Mouse (Mus musculus) left cerebral cortex, adult 8-10 months (tissue): ENCODE results near the gene Clec2i. TPM values are rescaled to one million over a fixed set of nuclear protein-coding genes. Genes with fewer than 3 reads are reported as not detected.
"Not testable (repeated sequence)": the region's sequence is repeated elsewhere in the genome, so short reads cannot be mapped to it uniquely, and the experiment has no call there.

ENCODE experiments used
- DNase-seq, 2 experiments: peaks; one replicate each; pipeline ENCODE4 v3.0.0; 2022; ENCODE audit warnings: low spot score in 2 of 2
- total RNA-seq, 4 experiments: library from RNA; stranded (reverse); gene quantifications; 2 replicates each; pipeline ENCODE4 v1.2.4; 2022

Gene Clec2i
- under 1 TPM in 1 of 4 experiments, not detected in 3; 0.17 TPM for total RNA-seq

- peak in 1 of 2 experiments; percentile 37 for DNase-seq
Observed at GRCm38 (mm10) chr6:128887091-128887790, at the start of gene Clec2i. Gene Clec2i, plus strand, starts transcription at chr6:128887588.

GRCm38 (mm10) chr6:128838342-128839265 is 48.8 kb upstream of the Clec2i start:
- peak; percentile 82 to 96 for DNase-seq

GRCm38 (mm10) chr6:128839266-128839771 is 48.1 kb upstream of the Clec2i start:
- DNase-seq: peak; percentile 57

GRCm38 (mm10) chr6:128839921-128840320 is 47.5 kb upstream of the Clec2i start:
- no peak for DNase-seq

GRCm38 (mm10) chr6:128840669-128841068 is 46.7 kb upstream of the Clec2i start:
- not testable (repeated sequence) for DNase-seq

- no peak for DNase-seq
Observed at GRCm38 (mm10) chr6:128841327-128842089, 45.9 kb upstream of the Clec2i start.

- DNase-seq: no peak
Observed at GRCm38 (mm10) chr6:128842356-128842944, 44.9 kb upstream of the Clec2i start.

- DNase-seq: peak; percentile 91 to 98
Observed at GRCm38 (mm10) chr6:128842945-128843478, 44.4 kb upstream of the Clec2i start.

- DNase-seq: peak in 1 of 2 experiments; percentile 43
Observed at GRCm38 (mm10) chr6:128843479-128843992, 43.9 kb upstream of the Clec2i start.

GRCm38 (mm10) chr6:128844131-128844530 is 43.3 kb upstream of the Clec2i start:
- DNase-seq: no peak

GRCm38 (mm10) chr6:128844586-128845080 is 42.8 kb upstream of the Clec2i start:
- no peak for DNase-seq

GRCm38 (mm10) chr6:128845319-128845979 is 41.9 kb upstream of the Clec2i start:
- peak; percentile 62 to 68 for DNase-seq

- DNase-seq: no peak
Observed at GRCm38 (mm10) chr6:128845998-128846542, 41.3 kb upstream of the Clec2i start.

- DNase-seq: no peak
Observed at GRCm38 (mm10) chr6:128847401-128847800, 40.0 kb upstream of the Clec2i start.

- DNase-seq: no peak
Observed at GRCm38 (mm10) chr6:128849902-128850301, 37.5 kb upstream of the Clec2i start.

- DNase-seq: no peak
Observed at GRCm38 (mm10) chr6:128850671-128851070, 36.7 kb upstream of the Clec2i start.

GRCm38 (mm10) chr6:128851151-128851550 is 36.2 kb upstream of the Clec2i start:
- no peak for DNase-seq

GRCm38 (mm10) chr6:128852766-128853165 is 34.6 kb upstream of the Clec2i start:
- no peak for DNase-seq
